Mouse (Mus musculus) erythroblast, embryonic 14.5 days (primary cell): ENCODE measurements around the gene Mdm1. TPM values are rescaled to one million over a fixed set of nuclear protein-coding genes. Genes with fewer than 3 reads are reported as not detected.

Source experiments
- H3K27me3 ChIP-seq: 2 replicates; pipeline ENCODE4 v1.6.1; 2012; ENCODE audit warnings: inconsistent platforms; ENCODE audit not compliant: control insufficient read depth
- H3K36me3 ChIP-seq: 2 replicates; pipeline ENCODE4 v1.6.1; 2012; ENCODE audit warnings: mild to moderate bottlenecking, inconsistent platforms; ENCODE audit not compliant: control insufficient read depth
- H3K4me1 ChIP-seq: 2 replicates; pipeline ENCODE4 v1.6.1; 2012; ENCODE audit warnings: inconsistent platforms; ENCODE audit not compliant: control insufficient read depth
- H3K4me3 ChIP-seq: replicated peaks from 2 replicates; pipeline ENCODE3; 2012; ENCODE audit warnings: moderate library complexity, mild to moderate bottlenecking, inconsistent platforms
- H3K9me3 ChIP-seq: 2 replicates; pipeline ENCODE4 v1.6.1; 2012; ENCODE audit warnings: low read length, inconsistent platforms, mixed read lengths; ENCODE audit not compliant: control insufficient read depth
- GATA1 ChIP-seq: IDR thresholded peaks from 2 replicates; pipeline ENCODE4 v1.6.1; 2012; ENCODE audit warnings: low read length, inconsistent platforms, mixed read lengths
- TAL1 ChIP-seq: IDR thresholded peaks from 3 replicates; pipeline ENCODE4 v1.6.1; 2012; ENCODE audit warnings: low read length, inconsistent platforms, mixed read lengths
- polyA plus RNA-seq: library from polyadenylated mRNA; stranded (reverse); fragments of >175 nt; gene quantifications from 2 replicates; pipeline ENCODE4 v1.2.3, GENCODE M21; 2012

The Mdm1 gene
- polyA plus RNA-seq, 1 experiment: 2.1 TPM

DNA sequence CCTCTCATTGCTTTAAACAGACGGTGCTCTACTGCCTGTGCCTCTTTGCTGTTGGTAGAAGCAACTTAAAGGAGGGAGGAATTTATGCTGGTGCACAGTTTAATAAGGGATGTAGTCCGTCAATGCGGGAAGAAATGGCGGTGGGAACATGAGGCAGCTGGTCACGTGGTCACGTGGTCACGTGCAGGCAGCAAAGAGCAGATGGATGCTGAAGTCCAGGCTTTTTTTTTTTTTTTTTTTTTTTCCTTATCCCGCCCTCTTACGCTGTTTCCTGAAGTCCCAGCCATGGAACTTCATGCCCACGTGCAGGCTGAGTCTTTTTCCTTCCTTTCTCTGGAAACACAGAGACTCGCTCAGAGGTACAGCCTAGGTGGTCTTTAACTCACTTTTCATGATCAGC lies 3.1 kb upstream of the Mdm1 start:
- no peak for TF ChIP-seq GATA1
- no peak for TF ChIP-seq TAL1

DNA sequence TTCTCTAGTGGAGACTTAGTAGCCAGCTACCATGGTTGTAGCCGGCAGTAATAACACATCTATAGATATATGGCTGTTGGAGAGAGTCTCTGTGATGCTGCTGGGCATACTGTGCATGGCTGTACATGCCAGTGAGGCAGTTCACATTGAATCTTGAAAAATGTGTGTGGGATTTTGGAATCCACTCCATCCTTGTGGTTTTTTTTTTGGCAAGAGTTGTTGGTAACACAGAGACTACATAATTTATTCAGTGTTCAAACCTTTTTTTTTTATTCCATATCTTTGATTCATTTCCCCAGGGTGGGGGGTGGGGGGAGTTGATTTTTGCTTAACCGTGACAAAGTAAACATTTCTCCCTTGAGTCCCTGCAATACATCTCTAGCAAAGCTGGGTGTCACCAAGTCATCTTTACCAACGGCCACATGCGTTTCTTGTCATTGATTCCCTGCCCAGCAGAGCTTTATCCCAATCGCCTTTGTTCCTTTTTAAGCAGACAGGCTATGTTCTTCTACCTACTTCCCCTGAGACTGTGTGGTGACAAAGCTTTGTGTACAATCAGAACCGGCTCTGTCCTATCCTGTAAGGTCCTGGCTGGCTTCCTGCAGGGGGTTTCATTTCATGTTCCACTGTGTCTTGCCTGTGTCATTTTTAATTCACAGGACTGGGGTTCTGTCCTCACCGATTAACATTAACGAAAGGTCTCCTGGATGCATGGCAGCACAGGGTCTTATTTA lies 1.6 kb upstream of the Mdm1 start:
- TF ChIP-seq GATA1 (no peak), TAL1 (no peak)

More for the DNA sequence above, 3.1 kb upstream of the Mdm1 start:
- Histone ChIP-seq H3K9me3 (no peaks in the 10 kb centered on the region), H3K4me3 (no peak overlapping the region), H3K27me3 (no peaks in the 10 kb centered on the region), H3K36me3 (no peaks in the 10 kb centered on the region), H3K4me1 (peaks cover 20% of the 10 kb centered on the region)

DNA sequence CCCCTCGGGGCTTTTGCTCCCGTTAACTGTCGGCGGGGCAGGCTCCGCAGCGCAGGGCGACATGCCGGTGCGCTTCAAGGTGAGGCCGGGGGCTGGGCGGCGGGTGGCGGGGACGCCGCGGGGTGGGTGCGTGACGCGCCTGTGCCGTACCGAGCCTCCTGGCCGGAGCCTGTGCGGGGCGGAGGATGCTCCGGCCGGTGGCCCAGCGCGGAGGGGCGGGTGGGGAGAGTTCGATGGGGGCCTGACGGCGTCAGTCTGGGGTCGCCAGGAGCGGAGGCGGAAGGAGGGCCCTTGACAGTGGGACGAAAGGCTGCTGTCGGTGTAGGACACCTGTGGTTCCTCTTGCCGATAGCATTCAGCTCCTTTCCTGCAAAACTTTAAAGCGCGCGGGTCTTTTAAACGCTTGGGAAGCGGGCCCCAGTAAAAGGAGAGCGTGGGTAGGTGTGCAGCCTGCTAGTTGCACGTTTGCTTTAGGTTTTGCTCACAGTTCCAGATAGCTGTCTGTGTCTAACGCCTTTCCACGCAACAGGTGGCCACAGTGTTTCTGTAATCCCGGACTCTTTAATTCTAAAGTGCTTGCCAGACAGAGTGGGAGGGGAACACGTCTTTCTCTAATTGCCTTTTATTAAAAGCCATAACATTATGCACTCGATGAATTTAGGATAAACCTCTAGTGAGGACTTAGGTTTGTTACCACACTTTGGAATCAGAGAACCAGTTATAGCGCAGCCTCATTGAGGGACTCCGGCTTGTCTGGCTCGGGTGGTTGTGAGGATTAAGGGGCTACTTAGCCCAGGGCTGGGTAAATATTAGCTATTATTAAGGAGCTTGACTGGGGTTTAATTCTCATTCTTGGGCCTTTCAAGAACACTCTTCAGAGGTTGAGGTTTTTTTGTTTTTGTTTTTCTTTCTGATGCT lies 532 bp downstream of the Mdm1 start:
- H3K4me1 ChIP-seq: peaks cover 22% of the 10 kb centered on the region
- no peaks in the 10 kb centered on the region for H3K9me3 ChIP-seq
- TF ChIP-seq GATA1: no peak
- TF ChIP-seq TAL1: no peak
- peaks cover 10% of the 10 kb centered on the region for H3K36me3 ChIP-seq
- H3K27me3 ChIP-seq: no peaks in the 10 kb centered on the region
- H3K4me3 ChIP-seq: peak overlapping the region; percentile 82

More for the DNA sequence above, 1.6 kb upstream of the Mdm1 start:
- Histone ChIP-seq H3K36me3 (peaks cover 3% of the 10 kb centered on the region; the same call in 1 of the 2 replicates), H3K4me1 (peaks cover 22% of the 10 kb centered on the region), H3K4me3 (no peak overlapping the region), H3K27me3 (no peaks in the 10 kb centered on the region), H3K9me3 (no peaks in the 10 kb centered on the region)

DNA sequence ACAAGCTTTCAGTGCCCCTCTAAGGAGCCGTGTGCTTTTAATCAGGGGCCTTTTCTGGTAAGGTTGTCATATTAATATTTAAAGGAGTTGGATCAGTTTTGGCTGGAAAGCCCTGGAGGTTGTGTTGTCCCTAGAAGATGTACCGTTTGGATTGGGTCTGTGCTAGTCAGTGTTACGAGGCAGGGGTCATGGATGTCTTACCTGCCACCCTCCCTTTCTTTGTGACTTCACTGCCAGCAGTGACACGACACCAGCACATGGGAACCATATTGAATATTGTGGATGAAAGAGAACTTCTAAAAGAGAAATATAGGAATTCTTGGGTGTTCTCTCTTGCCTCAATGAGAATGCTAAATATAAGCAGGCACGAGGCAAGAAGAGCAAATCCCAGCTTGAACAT lies 7.8 kb downstream of the Mdm1 start:
- Histone ChIP-seq H3K36me3 (peaks cover 34% of the 10 kb centered on the region), H3K27me3 (no peaks in the 10 kb centered on the region), H3K4me1 (peaks cover under 1% of the 10 kb centered on the region; the same call in 1 of the 2 replicates), H3K4me3 (no peak overlapping the region), H3K9me3 (no peaks in the 10 kb centered on the region)
- TF ChIP-seq TAL1 (no peak), GATA1 (no peak)

DNA sequence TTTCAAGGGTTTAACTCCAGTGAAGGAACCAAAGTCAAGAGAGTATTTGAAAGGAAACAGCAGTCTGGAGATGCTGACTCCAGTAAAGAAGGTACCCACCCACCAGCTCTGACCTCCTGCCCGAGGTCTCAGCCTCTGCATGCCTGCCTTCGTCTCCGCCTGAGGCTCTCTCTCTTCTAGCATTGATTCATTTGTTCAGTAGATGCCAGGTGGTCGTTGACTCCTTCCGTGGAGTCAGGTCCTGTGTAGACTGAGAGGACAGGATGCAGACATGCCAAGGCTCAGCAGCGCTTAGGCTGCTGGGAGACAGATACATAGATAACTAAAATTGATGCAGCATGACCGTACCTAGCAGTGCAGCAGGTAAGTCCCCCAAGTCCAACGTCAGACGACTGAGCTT lies 9.3 kb downstream of the Mdm1 start:
- Histone ChIP-seq H3K9me3 (no peaks in the 10 kb centered on the region), H3K36me3 (peaks cover 32% of the 10 kb centered on the region), H3K27me3 (no peaks in the 10 kb centered on the region), H3K4me1 (no peaks in the 10 kb centered on the region), H3K4me3 (no peak overlapping the region)
- TF ChIP-seq TAL1: no peak
- no peak for TF ChIP-seq GATA1

DNA sequence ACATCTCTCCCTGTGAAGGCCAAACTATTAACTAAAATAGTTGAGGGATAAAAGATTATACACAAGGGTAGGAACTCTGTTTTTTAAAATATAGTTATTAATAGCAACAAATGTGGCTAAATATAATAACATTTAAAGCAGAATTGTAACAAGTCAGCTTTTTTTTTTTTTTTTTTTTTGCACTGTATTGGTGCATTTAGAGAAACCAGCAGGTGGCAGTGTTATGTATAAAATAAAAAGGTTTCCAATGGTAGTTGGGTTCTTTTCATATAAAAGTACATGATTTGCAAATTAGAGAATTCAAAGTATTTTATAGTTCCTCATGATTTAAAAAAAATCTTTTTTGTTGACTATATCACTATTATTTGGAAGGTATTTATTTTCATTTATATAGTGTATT lies 14.3 kb downstream of the Mdm1 start:
- Histone ChIP-seq H3K4me3 (no peak overlapping the region), H3K9me3 (no peaks in the 10 kb centered on the region; the same call in 1 of the 2 replicates), H3K4me1 (no peaks in the 10 kb centered on the region), H3K36me3 (peaks cover 38% of the 10 kb centered on the region), H3K27me3 (no peaks in the 10 kb centered on the region)
- TF ChIP-seq TAL1: no peak
- no peak for TF ChIP-seq GATA1

DNA sequence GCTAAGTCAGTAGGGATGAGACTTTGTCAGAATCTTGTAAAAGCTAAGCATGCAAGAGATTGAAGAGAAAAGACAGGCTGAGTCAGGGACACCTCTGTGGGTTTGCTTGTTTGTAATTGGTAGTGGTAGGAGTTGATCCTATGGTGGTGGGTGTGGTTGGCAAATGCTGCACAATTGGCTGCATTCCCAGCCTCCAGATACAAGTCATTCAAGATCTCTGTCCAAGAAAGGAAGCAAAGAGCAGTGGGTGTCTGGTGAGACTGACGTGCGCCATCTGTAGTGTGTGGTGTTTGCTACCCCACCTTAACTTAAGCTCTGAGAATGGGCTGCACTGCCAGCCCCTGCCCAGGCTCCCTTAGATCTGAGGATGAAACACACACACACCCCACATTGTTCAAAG lies 19.5 kb downstream of the Mdm1 start:
- Histone ChIP-seq H3K4me3 (no peak overlapping the region), H3K4me1 (no peaks in the 10 kb centered on the region), H3K9me3 (no peaks in the 10 kb centered on the region; the same call in 1 of the 2 replicates), H3K36me3 (peaks cover 41% of the 10 kb centered on the region), H3K27me3 (no peaks in the 10 kb centered on the region)
- TF ChIP-seq GATA1: no peak
- no peak for TF ChIP-seq TAL1

DNA sequence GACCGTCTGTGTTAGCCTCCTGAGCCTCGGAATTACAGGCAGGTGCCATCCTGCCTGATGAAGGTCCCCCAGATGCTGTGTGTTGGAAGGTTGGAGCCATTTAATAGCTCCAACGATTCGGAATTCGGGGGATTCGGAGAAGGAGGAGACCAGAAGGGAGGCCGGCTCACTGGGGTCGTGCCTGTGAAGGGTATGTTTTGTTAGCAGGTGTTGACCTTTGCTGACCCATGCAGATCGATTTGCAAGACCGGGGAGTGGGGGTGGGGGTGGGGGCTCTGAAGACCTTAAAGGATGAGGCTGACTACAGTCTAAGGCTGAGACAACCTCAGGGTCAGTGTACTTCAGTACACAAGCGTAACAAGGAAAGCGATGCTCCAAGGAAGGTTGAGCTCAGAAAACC lies 27.6 kb downstream of the Mdm1 start:
- Histone ChIP-seq H3K9me3 (no peaks in the 10 kb centered on the region), H3K36me3 (peaks cover 16% of the 10 kb centered on the region), H3K27me3 (no peaks in the 10 kb centered on the region), H3K4me1 (no peaks in the 10 kb centered on the region), H3K4me3 (no peak overlapping the region)
- TF ChIP-seq TAL1: no peak
- TF ChIP-seq GATA1: no peak

DNA sequence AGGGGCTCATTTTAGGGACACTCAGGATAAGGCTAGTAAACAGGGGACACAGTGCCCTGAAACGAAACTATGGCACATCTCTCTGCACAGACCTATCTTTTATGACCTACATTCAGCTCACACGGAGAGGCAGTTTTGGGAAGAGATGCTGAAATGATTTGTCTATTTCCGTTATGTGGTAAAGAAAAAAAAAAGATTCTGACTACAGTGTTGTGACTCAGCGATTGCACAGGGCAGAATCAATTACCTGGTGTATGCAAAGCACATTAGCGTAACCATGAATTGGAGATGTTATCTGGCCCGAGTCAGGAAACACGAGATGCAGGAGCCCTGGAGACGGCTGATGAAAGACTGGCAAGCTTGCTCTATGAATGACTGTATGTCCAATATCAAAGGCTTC lies 30.8 kb downstream of the Mdm1 start:
- no peak overlapping the region for H3K4me3 ChIP-seq
- H3K36me3 ChIP-seq: peaks cover 1% of the 10 kb centered on the region; the same call in 1 of the 2 replicates
- H3K27me3 ChIP-seq: no peaks in the 10 kb centered on the region
- H3K9me3 ChIP-seq: no peaks in the 10 kb centered on the region
- TF ChIP-seq GATA1: no peak
- TF ChIP-seq TAL1: no peak
- H3K4me1 ChIP-seq: no peaks in the 10 kb centered on the region
